20 mouse cellular contexts compared by ENCODE assay signal in genomic region chr6:53508847-53509494, GRCm38 (mm10).
A peak's percentile ranks its signal among the peaks of the same experiment; 100 is the strongest.
DNase-seq lines count a peak whose midpoint lies in the region; ATAC-seq and TF ChIP-seq lines count a peak whose summit lies in the region.
"Had no signal": no experiment of that assay in that cellular context is flagged by ENCODE, and none has a peak within 500 bp of the region (broad histone marks: within the 10 kb centered on the region; RNA-seq: fewer than 3 reads in every experiment).

No protein-coding gene starts in this region.

- peak overlapping the region; percentile 75 for H3K27ac ChIP-seq in heart, embryonic 14.5 days (replicated peaks in 1 of 2; ENCODE audit: control insufficient read depth in 1 of 2, insufficient read depth in 1 of 2, low read depth in 2 of 2, low read length in 2 of 2)
- H3K27ac ChIP-seq in intestine, postnatal 0 days (ENCODE audit: low read depth, low read length): no peak overlapping the region
- H3K27ac ChIP-seq in stomach, postnatal 0 days (replicated peaks): no peak overlapping the region
- H3K27ac ChIP-seq: embryonic facial prominence, embryonic 10.5 days; forebrain, embryonic 13.5 days; hindbrain, embryonic 12.5 days; hindbrain, postnatal 0 days had no signal

- 65% methylated on average over 3 of the region's 3 CpGs for WGBS in heart, embryonic 14.5 days
- 70% methylated on average over 3 of the region's 3 CpGs for WGBS in intestine, postnatal 0 days
- WGBS in stomach, postnatal 0 days: 63% methylated on average over 3 of the region's 3 CpGs

- H3K9ac ChIP-seq in heart, embryonic 14.5 days (ENCODE audit: low read length): no peak overlapping the region
- H3K9ac ChIP-seq in intestine, postnatal 0 days (ENCODE audit: low read depth, low read length): no peak overlapping the region
- H3K9ac ChIP-seq in stomach, postnatal 0 days (ENCODE audit: low read length): no peak overlapping the region
- H3K9ac ChIP-seq: forebrain, embryonic 13.5 days; forebrain, postnatal 0 days; hindbrain, embryonic 12.5 days had no signal

- TF ChIP-seq EP300 in stomach, postnatal 0 days (optimal IDR thresholded peaks at IDR 0.05): no peak

- H3K4me1 ChIP-seq in heart, embryonic 14.5 days (ENCODE audit: control insufficient read depth in 2 of 2, insufficient read depth in 2 of 2, low read length in 2 of 2): peaks cover 7 to 13% of the 10 kb centered on the region in 2 experiments
- H3K4me1 ChIP-seq in intestine, postnatal 0 days (replicated peaks; ENCODE audit: control insufficient read depth, insufficient read depth, low read length): no peaks in the 10 kb centered on the region
- H3K4me1 ChIP-seq in stomach, postnatal 0 days (replicated peaks; ENCODE audit: control insufficient read depth, insufficient read depth): no peaks in the 10 kb centered on the region
- H3K4me1 ChIP-seq: embryonic facial prominence, embryonic 10.5 days; forebrain, embryonic 13.5 days; hindbrain, embryonic 12.5 days had no signal

- ATAC-seq in heart, embryonic 14.5 days (ENCODE audit: insufficient number of reproducible peaks, insufficient read depth, low FRiP score, low read depth): no peak
- peak; percentile 87 for ATAC-seq in intestine, postnatal 0 days
- peak; percentile 90 for ATAC-seq in stomach, postnatal 0 days (ENCODE audit: low FRiP score, low TSS enrichment)
- ATAC-seq: forebrain, embryonic 13.5 days; forebrain, postnatal 0 days; hindbrain, postnatal 0 days had no signal

- H3K4me2 ChIP-seq in heart, embryonic 14.5 days (ENCODE audit: low read length): no peak overlapping the region
- no peak overlapping the region for H3K4me2 ChIP-seq in intestine, postnatal 0 days (replicated peaks; ENCODE audit: low read depth)
- H3K4me2 ChIP-seq in stomach, postnatal 0 days (replicated peaks; ENCODE audit: low read depth): no peak overlapping the region
- H3K4me2 ChIP-seq: forebrain, embryonic 13.5 days; heart, embryonic 11.5 days; hindbrain, embryonic 12.5 days had no signal

- H3K27me3 ChIP-seq in heart, embryonic 14.5 days (ENCODE audit: control insufficient read depth, insufficient read depth, low read length): no peaks in the 10 kb centered on the region
- no peaks in the 10 kb centered on the region for H3K27me3 ChIP-seq in intestine, postnatal 0 days (replicated peaks; ENCODE audit: control insufficient read depth, insufficient read depth, low read length)
- H3K27me3 ChIP-seq in stomach, postnatal 0 days (ENCODE audit: control insufficient read depth, insufficient read depth, low read length): no peaks in the 10 kb centered on the region
- H3K27me3 ChIP-seq: forebrain, embryonic 13.5 days; hindbrain, embryonic 12.5 days had no signal

- no peaks in the 10 kb centered on the region for H3K9me3 ChIP-seq in heart, embryonic 14.5 days (ENCODE audit: control insufficient read depth, low read length)
- no peaks in the 10 kb centered on the region for H3K9me3 ChIP-seq in intestine, postnatal 0 days (ENCODE audit: control insufficient read depth)
- H3K9me3 ChIP-seq in stomach, postnatal 0 days (ENCODE audit: control insufficient read depth, low read length): no peaks in the 10 kb centered on the region
- H3K9me3 ChIP-seq: embryonic facial prominence, embryonic 10.5 days; forebrain, embryonic 13.5 days; hindbrain, embryonic 12.5 days had no signal

- no peak for DNase-seq in heart, postnatal 36 days
- peak; percentile 5 for DNase-seq in testis, postnatal 10 days (ENCODE audit: low spot score)
- no peak for DNase-seq in testis, postnatal 14 days (ENCODE audit: low spot score)
- no peak for DNase-seq in stomach, postnatal 0 days (ENCODE audit: low spot score)
- DNase-seq in right cerebral cortex, postnatal 36 days (ENCODE audit: low spot score in 2 of 2): no peak
- no peak for DNase-seq in adipocyte (ENCODE audit: low spot score)
- DNase-seq: adrenal gland, adult 8-10 months; adrenal gland, postnatal 36 days; cerebellum, adult 2 months; cerebellum, postnatal 10 days; forebrain, postnatal 0 days; gastrocnemius, postnatal 14 days; kidney, adult 11 months had no signal

- H3K4me3 ChIP-seq in heart, embryonic 14.5 days (ENCODE audit: control insufficient read depth in 1 of 2, insufficient read depth in 1 of 2, low read depth in 1 of 2, low read length in 2 of 2): no peak overlapping the region
- H3K4me3 ChIP-seq in intestine, postnatal 0 days (ENCODE audit: low read depth, low read length): no peak overlapping the region
- no peak overlapping the region for H3K4me3 ChIP-seq in stomach, postnatal 0 days (ENCODE audit: low read depth, low read length)
- H3K4me3 ChIP-seq: embryonic facial prominence, embryonic 10.5 days; forebrain, embryonic 13.5 days; hindbrain, embryonic 12.5 days had no signal

- H3K36me3 ChIP-seq in heart, embryonic 14.5 days (ENCODE audit: control insufficient read depth, insufficient read depth, low read length): no peaks in the 10 kb centered on the region
- no peaks in the 10 kb centered on the region for H3K36me3 ChIP-seq in intestine, postnatal 0 days (ENCODE audit: control insufficient read depth, insufficient read depth)
- no peaks in the 10 kb centered on the region for H3K36me3 ChIP-seq in stomach, postnatal 0 days (ENCODE audit: control insufficient read depth, insufficient read depth, low read length)
- H3K36me3 ChIP-seq: embryonic facial prominence, embryonic 10.5 days; hindbrain, embryonic 12.5 days had no signal

- no peak for TF ChIP-seq CTCF in intestine, postnatal 0 days (IDR thresholded peaks at IDR 0.05; ENCODE audit: low read depth)
- TF ChIP-seq CTCF in stomach, postnatal 0 days (IDR thresholded peaks at IDR 0.05; ENCODE audit: low read depth): no peak

- intact Hi-C loops in heart, postnatal 36 days (cut with DNase I): no loop called here

Comparison
In these comparisons a context has a peak if more than half of its experiments do, and no peak if none do; other contexts are left out.
1. H3K27ac ChIP-seq: peak in heart, embryonic 14.5 days (2 of 2); none in intestine, postnatal 0 days (single experiment) and stomach, postnatal 0 days (single experiment).